Mouse (Mus musculus) olfactory bulb, adult 2 months (tissue): ENCODE measurements around the gene Cep95. TPM values are rescaled to one million over a fixed set of nuclear protein-coding genes. Genes with fewer than 3 reads are reported as not detected.
A peak's percentile ranks its signal among the peaks of the same experiment; 100 is the strongest.

Experiments used
- H3K27ac ChIP-seq: fragments of 200-500 bp; 2 replicates; pipeline ENCODE4 v1.5.1; 2012; ENCODE audit warnings: low read depth, low read length; ENCODE audit not compliant: insufficient read depth
- H3K4me1 ChIP-seq: fragments of 200-500 bp; 2 replicates; pipeline ENCODE4 v1.6.1; 2012; ENCODE audit warnings: low read length; ENCODE audit not compliant: control insufficient read depth, insufficient read depth
- H3K4me3 ChIP-seq: fragments of 200-500 bp; 2 replicates; pipeline ENCODE4 v1.5.1; 2012; ENCODE audit warnings: mild to moderate bottlenecking, low read depth, low read length, moderate library complexity; ENCODE audit not compliant: insufficient read depth
- CTCF ChIP-seq: fragments of 200-500 bp; IDR thresholded peaks from 2 replicates; pipeline ENCODE4 v1.5.1; 2012; ENCODE audit warnings: low read depth, mild to moderate bottlenecking, low read length, moderate library complexity; ENCODE audit not compliant: insufficient read depth
- POLR2A ChIP-seq: fragments of 200-500 bp; IDR thresholded peaks from 2 replicates; pipeline ENCODE4 v1.6.1; 2012; ENCODE audit warnings: mild to moderate bottlenecking, low read depth, low read length, moderate library complexity; ENCODE audit not compliant: insufficient read depth
- WGBS: fragments of 180-500 bp; shearing (Covaris S2); methylation state at CpG from one replicate; pipeline ENCODE4 v1.1.7; 2018; 5-methylcytosine and 5-hydroxymethylcytosine counted together
- polyA plus RNA-seq: library from polyadenylated mRNA; stranded (reverse); fragments of >200 nt; gene quantifications from 2 replicates; pipeline ENCODE4 v1.2.4, GENCODE M21; 2012; ENCODE audit warnings: low replicate concordance; ENCODE audit not compliant: missing spikeins, insufficient read depth, insufficient read length

The Cep95 gene
- polyA plus RNA-seq, 1 experiment: not detected

DNA sequence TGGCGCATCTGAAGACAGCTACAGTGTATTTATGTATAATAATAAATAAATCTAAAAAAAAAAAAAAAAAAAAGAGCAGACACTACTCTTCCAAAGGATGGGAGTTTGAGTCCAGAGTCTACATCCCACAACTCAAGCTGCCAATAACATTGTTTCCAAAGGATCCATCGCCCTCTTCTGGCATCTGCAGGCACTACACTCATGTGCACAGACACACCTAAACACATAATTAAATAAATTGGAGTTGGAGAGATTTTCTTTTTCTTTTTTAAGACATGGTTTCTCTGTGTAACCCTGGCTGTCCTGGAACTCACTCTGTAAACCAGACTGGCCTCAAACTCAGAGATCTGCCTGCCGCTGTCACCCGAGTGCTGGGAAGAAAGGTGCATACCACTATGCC is 21.5 kb upstream of the Cep95 start:
- Histone ChIP-seq H3K27ac (no peak overlapping the region), H3K4me1 (no peaks in the 10 kb centered on the region), H3K4me3 (no peak overlapping the region)
- TF ChIP-seq CTCF (no peak), POLR2A (no peak)
- WGBS: 97% methylated on average over 4 of the region's 4 CpGs

DNA sequence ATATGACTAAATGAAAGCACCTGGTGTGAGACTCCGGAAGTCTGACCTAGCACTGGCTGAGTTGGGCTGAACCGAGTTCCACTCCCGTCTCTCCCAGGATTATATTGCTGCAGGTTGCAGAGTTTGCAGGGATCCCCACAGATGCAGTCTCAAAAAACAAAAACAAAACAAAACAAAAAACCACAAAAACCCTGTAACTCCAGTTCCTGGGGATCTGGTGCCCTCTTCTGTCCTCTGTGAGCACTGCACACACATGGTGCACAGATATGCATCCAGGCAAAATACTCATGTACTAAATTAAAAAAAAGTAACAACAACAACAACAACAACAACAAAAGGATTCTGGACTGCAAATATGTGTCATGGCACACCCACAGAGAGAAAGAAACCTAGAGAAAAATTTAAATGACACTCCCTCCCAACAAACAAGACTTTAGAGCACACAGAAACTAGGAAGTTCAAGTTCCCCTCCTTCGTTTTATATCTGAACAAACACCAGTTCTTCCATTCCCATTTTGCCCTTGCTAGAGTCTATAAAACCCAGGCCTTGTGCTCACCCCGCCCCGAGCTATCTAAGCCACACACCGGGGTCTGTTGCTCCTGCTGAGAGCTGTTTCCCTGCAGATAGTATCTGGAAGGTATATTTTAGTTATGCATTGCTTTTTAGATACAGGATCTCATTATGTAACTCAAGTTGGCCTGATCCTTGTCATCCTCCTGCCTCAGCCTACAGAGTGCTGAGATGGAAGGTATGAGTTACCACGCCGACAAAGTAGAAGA is 18.7 kb upstream of the Cep95 start:
- no peak overlapping the region for H3K27ac ChIP-seq

DNA sequence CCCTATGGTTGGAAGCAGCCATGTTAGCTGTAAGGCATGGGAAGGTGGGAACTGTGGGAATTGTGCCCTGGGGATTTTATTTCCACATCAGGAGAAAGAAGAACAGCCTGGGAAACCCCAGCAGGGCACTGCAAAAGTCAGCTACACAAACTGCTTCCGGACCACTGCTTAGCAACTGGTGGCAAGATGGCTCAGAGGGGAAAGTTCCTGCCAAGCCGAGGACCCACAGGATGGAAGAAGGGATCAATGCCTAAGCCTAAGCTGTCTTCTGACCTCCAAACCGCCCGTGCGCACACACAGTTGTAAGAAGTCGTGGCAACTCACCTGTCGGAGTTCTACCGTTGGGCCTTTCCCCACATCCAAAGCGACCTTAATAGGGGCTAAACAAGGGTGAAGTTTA is 16.0 kb upstream of the Cep95 start:
- no peak overlapping the region for H3K27ac ChIP-seq
- no peak overlapping the region for H3K4me3 ChIP-seq
- H3K4me1 ChIP-seq: no peaks in the 10 kb centered on the region
- WGBS: 88% methylated on average over 9 of the region's 9 CpGs
- TF ChIP-seq CTCF (no peak), POLR2A (no peak)

More for the DNA sequence above, 18.7 kb upstream of the Cep95 start:
- H3K4me1 ChIP-seq: no peaks in the 10 kb centered on the region
- TF ChIP-seq POLR2A (no peak), CTCF (0 out of 2 replicates have a peak, but pooled peaks have one; percentile 18)
- no peak overlapping the region for H3K4me3 ChIP-seq
- WGBS: 95% methylated on average over 9 of the region's 9 CpGs

DNA sequence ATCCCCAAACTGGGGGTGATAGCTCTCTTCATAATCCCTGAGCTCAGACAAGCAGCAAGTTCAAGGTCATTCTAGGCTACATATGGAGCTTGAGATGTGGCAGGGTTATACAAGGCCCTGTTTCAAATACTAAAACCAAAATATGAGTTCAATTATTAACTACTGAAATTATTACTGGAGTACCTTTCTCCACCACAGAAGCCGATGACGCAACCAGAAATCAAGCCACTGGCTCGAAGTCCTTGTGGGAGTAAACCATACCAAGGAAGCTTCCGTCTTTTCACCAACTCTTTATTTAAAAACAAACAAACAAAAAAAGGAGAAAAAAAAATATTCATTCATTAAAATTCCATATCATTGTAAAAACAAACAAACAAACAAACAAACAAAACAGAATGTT is 12.1 kb upstream of the Cep95 start:
- no peak overlapping the region for H3K27ac ChIP-seq
- no peak for TF ChIP-seq CTCF
- TF ChIP-seq POLR2A: no peak
- 78% methylated on average over 4 of the region's 4 CpGs for WGBS
- no peaks in the 10 kb centered on the region for H3K4me1 ChIP-seq
- no peak overlapping the region for H3K4me3 ChIP-seq

DNA sequence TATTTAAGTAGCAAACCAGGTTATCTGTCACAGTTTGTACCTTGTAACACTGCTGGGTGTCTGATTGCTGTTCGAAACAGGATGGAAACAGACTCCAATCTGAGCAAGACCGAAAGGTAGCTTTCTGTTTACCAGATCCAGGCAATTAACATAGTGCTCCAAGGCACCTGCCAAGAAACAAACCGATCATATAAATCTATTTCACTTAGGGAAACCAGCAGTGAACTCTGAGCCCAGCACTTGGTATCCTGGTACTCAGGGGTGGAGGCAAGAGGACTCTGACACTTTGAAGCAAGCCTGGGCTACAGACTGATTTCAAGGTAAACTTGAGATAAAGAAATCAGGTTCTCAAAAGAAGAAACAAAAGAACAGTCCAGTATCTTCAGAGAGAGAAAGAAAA is 11.7 kb upstream of the Cep95 start:
- H3K27ac ChIP-seq: no peak overlapping the region
- no peak for TF ChIP-seq CTCF
- TF ChIP-seq POLR2A: no peak
- WGBS: 83% methylated on average over 3 of the region's 3 CpGs
- H3K4me1 ChIP-seq: no peaks in the 10 kb centered on the region
- no peak overlapping the region for H3K4me3 ChIP-seq

DNA sequence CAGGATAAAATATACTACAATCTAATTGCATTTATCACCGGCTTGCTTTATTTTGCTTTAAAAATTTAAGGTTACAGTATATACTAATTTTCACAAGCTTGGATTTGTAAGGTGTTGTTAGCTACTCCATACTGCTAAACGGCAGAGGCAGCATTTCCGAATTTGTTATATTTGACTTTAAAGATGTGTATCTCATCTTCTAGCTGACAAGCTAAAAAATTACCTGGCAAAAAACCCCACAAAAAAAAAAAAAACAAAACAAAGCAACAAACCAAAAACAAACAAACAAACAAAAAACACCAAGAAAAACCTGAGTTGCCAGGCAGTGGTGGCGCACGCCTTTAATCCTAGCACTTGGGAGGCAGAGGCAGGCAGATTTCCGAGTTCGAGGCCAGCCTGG is 10.9 kb upstream of the Cep95 start:
- no peak overlapping the region for H3K4me3 ChIP-seq
- TF ChIP-seq CTCF (no peak), POLR2A (no peak)
- no peak overlapping the region for H3K27ac ChIP-seq
- H3K4me1 ChIP-seq: no peaks in the 10 kb centered on the region
- 88% methylated on average over 7 of the region's 7 CpGs for WGBS

DNA sequence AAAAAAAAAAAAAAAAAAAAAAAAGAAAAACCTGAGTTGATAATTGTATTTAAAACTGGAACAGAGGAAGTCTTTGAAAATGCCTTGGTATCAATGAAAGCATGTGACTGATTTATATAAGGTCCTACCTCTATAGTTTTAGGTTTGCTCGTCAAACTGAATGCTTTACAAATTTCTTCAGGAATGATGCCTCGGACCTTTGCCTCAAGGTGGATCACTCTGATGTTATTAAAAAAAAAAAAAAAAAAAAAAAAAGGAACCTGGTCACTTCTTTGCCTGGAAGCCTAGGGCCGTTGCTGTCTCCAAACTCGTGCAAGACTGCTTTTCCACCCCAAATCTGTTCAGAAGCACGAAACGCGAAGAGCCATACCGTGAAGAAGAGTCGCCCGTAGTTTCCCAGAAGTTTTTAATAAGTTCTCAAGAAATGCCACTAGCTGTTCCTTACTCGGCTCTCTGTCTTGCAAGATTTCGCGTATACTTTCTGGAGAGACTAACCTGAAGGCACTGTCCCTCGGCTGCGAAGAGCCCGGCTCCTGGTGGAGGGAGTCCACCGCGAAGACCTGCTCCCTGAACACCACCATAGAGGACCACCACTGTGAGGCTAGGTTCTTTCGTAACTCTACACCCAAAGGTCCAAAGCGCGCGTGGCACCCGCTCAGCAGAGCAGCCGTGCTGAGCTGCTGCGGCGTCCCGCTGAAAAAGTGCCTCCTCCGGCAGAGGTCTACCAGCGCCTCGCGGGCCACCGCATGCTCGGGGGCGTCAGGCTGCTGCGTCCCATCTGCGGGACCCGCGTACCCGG is 10.3 kb upstream of the Cep95 start:
- H3K27ac ChIP-seq: peak overlapping the region; percentile 63
- 2% methylated on average over 39 of the region's 39 CpGs for WGBS
- TF ChIP-seq CTCF (no peak), POLR2A (no peak)
- peak overlapping the region; percentile 69 for H3K4me3 ChIP-seq
- no peaks in the 10 kb centered on the region for H3K4me1 ChIP-seq

DNA sequence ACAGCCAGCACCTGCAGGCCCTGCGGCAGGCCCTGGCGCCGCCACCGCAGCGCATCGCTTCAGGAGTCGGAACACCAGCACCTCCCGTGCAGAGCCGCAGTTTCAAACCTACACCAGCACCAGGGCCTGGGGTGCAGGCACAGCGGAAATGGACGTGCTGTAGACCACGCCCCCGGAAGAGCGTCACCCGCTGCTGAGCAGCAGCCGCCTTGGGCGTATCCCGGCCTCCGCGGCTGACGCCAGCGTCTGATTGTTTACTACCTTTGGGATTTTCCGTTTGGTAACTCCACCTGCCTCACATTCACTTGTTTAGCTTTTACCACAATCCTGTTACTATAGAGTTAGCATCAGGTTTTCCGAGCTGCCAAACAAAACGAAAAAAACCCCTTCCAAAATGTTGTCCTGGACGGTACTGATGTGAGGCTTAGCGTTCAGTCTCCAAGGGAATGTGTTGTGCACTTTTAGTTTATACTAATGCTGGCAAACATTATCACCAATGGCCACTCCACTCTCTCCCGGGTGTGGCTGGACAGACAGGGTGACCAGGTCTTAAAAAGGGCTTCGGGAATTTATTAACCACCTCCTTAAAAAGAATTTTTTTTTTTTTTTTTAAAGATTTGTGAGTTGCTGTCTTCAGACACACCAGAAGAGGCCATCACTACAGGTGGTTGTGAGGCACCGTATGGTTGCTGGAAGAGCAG is 9.5 kb upstream of the Cep95 start, which contains the start of gene Polg2:
Gene Polg2, minus strand, starts transcription at position 150 of the 701 bp plus-strand sequence.
- H3K27ac ChIP-seq: peak within 1 kb of the TSS; percentile 84
- peak within 1 kb of the TSS; percentile 69 for H3K4me3 ChIP-seq
- H3K4me1 ChIP-seq: no peaks in the 10 kb centered on the region
- under 1% methylated on average over 30 of the region's 30 CpGs for WGBS
- TF ChIP-seq POLR2A (peak; percentile 78), CTCF (no peak)

DNA sequence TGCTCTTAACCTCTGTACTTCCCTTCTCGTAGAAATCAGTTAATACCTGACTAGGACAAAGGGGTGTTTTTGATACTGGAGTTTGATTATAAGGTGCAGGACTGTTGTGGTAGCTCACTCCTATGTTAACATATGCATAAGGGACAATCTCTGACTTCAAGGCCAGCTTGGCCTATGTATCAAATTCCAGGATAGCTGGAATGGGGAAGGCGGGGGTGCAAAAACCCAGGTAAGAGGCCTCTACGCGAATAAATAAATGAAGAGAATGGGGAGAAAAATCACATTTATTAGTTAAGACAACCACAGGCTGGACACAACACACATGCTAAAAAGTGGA is 9.0 kb upstream of the Cep95 start:
- H3K27ac ChIP-seq: no peak overlapping the region
- WGBS: 64% methylated on average over 4 of the region's 4 CpGs
- TF ChIP-seq POLR2A (no peak), CTCF (no peak)
- no peaks in the 10 kb centered on the region for H3K4me1 ChIP-seq
- no peak overlapping the region for H3K4me3 ChIP-seq
